Mouse (Mus musculus) embryonic facial prominence, embryonic 13.5 days (tissue): Measurements from ENCODE around the gene Itfg1. TPM values are rescaled to one million over a fixed set of nuclear protein-coding genes. Genes with fewer than 3 reads are reported as not detected.
A peak's percentile ranks its signal among the peaks of the same experiment; 100 is the strongest.
"Not testable (repeated sequence)": the region's sequence is repeated elsewhere in the genome, so short reads cannot be mapped to it uniquely, and the experiment has no call there.

Experiments
- ATAC-seq: fragments of 200-750 bp; cut with Nextera tagmentation; 2 replicates; pipeline ENCODE4 v1.8.0; 2017; ENCODE audit warnings: low read depth; ENCODE audit not compliant: insufficient number of reproducible peaks, insufficient read depth, low FRiP score, low TSS enrichment
- H3K27ac ChIP-seq: fragments of 300-500 bp; sonication (generic); 2 replicates; pipeline ENCODE4 v1.5.1; 2015; ENCODE audit warnings: moderate library complexity, mild to moderate bottlenecking, inconsistent platforms
- H3K27me3 ChIP-seq: fragments of 300-500 bp; sonication (generic); 2 replicates; pipeline ENCODE4 v1.6.1; 2015; ENCODE audit warnings: mild to moderate bottlenecking, inconsistent platforms
- H3K36me3 ChIP-seq: fragments of 300-500 bp; sonication (generic); 2 replicates; pipeline ENCODE4 v1.6.1; 2015; ENCODE audit warnings: mild to moderate bottlenecking, inconsistent platforms
- H3K4me1 ChIP-seq: fragments of 300-500 bp; sonication (generic); 2 replicates; pipeline ENCODE4 v1.6.1; 2015; ENCODE audit warnings: inconsistent platforms
- H3K4me2 ChIP-seq: fragments of 300-500 bp; sonication (generic); 2 replicates; pipeline ENCODE4 v1.6.1; 2015; ENCODE audit warnings: moderate library complexity, mild to moderate bottlenecking, inconsistent platforms
- H3K4me3 ChIP-seq: fragments of 300-500 bp; sonication (generic); 2 replicates; pipeline ENCODE4 v1.5.1; 2015; ENCODE audit warnings: mild to moderate bottlenecking, inconsistent platforms
- H3K9ac ChIP-seq: fragments of 300-500 bp; sonication (generic); 2 replicates; pipeline ENCODE4 v1.6.1; 2015; ENCODE audit warnings: mild to moderate bottlenecking, inconsistent platforms
- H3K9me3 ChIP-seq: fragments of 300-500 bp; sonication (generic); 2 replicates; pipeline ENCODE4 v1.6.1; 2016; ENCODE audit warnings: inconsistent platforms
- WGBS: fragments of 180-500 bp; shearing (Covaris S2); methylation state at CpG from one replicate; pipeline ENCODE4 v1.1.7; 2015; ENCODE audit warnings: mixed read lengths; 5-methylcytosine and 5-hydroxymethylcytosine counted together
- polyA plus RNA-seq: library from polyadenylated mRNA; unstranded; fragments of >200 nt; fragmentation: Nextera tagmentation; extraction: Ambion mirVana; gene quantifications from 2 replicates; pipeline ENCODE4 v1.2.1, GENCODE M21; 2015

Gene Itfg1
- polyA plus RNA-seq, 1 experiment from 2014 or later: 72.2 TPM

DNA sequence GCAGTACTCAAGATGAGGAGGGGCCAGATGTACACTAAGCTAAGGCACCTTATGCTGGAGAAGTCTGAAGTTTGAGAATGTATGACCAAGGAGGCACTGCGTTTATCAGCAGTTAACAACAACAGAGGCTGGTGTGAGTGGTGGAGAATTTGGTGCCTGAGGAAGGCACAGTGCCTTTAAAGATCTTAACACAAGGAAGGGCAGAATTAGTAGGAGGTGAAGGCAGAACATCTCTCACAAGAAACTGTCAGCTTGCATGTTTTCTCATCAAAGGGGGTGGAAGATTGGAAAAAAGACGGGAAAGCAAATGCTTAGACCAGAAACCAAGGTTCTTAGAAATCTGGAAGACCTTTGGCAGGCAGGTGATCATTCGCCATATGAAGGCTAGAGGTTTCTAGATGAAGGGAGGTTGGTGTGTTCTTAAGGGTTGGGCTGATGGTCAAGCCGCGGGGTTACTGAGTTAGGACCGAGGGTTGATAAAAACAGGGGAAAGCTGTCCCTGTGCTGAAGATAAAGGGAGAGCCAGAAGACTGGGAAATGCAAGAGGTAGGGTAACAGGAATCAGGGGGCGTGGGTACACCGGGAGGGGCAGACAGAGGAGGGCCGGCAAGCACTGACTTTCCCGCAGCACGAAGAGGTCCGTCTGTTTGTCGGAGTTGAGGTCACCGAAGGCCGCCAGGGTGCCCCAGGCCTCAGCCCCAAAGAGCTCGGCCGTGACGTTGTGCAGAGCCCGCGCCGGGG lies 635 bp downstream of the Itfg1 start:
- H3K4me3 ChIP-seq: peak overlapping the region; percentile 90

DNA sequence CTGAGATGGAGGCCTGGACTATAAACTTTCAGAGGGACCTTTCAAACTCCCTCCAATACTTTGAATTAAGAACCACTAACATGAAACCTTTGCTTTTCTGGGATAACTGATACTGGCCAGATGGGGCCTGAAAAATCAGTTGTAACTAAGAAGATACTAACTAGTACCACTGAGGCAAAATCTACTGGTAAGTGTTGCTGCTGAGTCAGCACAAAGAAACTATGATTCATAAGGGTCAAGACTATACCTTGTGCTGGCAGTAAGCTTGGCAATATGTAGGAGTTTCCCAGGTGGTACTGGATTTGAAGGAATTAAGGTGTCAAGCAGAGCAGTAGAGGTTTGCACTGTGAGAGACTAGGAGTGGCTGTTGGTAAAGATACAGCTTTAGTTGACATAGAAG lies 27.1 kb downstream of the Itfg1 start:
- H3K27ac ChIP-seq: no peak overlapping the region
- no peak for ATAC-seq
- H3K4me2 ChIP-seq: no peak overlapping the region
- H3K9me3 ChIP-seq: no peaks in the 10 kb centered on the region
- peaks cover 23% of the 10 kb centered on the region for H3K36me3 ChIP-seq
- H3K4me3 ChIP-seq: no peak overlapping the region
- no peaks in the 10 kb centered on the region for H3K27me3 ChIP-seq
- no peaks in the 10 kb centered on the region for H3K4me1 ChIP-seq
- no peak overlapping the region for H3K9ac ChIP-seq

More for the DNA sequence above, 635 bp downstream of the Itfg1 start:
- Histone ChIP-seq H3K9me3 (no peaks in the 10 kb centered on the region), H3K27ac (peak overlapping the region; percentile 95), H3K4me1 (peaks cover 12% of the 10 kb centered on the region), H3K36me3 (peaks cover 21% of the 10 kb centered on the region), H3K27me3 (no peaks in the 10 kb centered on the region), H3K4me2 (peak overlapping the region; percentile 81), H3K9ac (peak overlapping the region; percentile 94)
- WGBS: 2% methylated on average over 21 of the region's 21 CpGs
- no peak; the same call in 1 of the 2 replicates for ATAC-seq

DNA sequence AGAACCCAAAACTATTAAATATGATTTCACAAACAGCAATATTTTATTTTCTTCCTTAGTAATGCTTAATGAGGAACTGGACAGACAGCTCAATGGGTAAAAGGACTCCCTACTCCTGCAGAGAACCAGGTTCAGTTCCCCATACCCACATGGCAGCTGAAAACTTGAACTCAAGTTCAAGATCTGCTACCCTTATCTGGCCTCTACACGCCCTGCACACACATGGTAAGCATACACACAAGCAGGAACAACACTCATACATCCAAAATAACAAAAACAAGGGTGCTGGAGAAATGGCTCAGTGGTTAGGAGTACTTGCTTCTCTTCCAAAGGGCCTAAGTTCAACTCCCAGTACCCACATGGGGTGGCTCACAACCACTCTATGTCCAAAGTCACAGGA lies 39.3 kb downstream of the Itfg1 start:
- no peak for ATAC-seq
- WGBS: 89% methylated on average over 1 of the region's 1 CpGs
- H3K4me3 ChIP-seq: no peak overlapping the region

DNA sequence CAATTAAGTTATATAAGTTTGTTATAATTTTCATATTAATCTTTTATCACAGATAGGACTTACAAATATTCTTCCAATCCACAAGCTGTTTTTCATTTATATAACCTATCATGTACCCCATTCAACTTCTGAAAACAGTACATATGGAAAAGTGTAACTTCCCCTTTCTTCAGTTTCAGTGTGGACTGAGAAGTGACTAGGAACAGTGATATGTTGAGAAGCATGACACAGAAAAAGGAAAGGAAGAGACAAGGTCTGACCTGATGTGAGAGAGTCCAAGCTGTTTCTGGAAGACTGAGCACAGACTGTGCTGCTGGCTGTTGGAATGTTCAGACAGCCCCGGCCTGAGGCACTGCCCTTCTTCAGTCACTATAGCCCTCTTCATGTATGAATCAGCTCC lies 40.6 kb downstream of the Itfg1 start:
- H3K4me1 ChIP-seq: no peaks in the 10 kb centered on the region
- H3K4me2 ChIP-seq: no peak overlapping the region
- no peaks in the 10 kb centered on the region for H3K9me3 ChIP-seq
- H3K4me3 ChIP-seq: no peak overlapping the region
- H3K9ac ChIP-seq: no peak overlapping the region
- no peak for ATAC-seq
- WGBS: 94% methylated on average over 1 of the region's 1 CpGs
- no peak overlapping the region for H3K27ac ChIP-seq
- peaks cover 14% of the 10 kb centered on the region for H3K36me3 ChIP-seq
- no peaks in the 10 kb centered on the region for H3K27me3 ChIP-seq

More for the DNA sequence above, 39.3 kb downstream of the Itfg1 start:
- no peaks in the 10 kb centered on the region for H3K9me3 ChIP-seq
- H3K4me1 ChIP-seq: no peaks in the 10 kb centered on the region
- H3K9ac ChIP-seq: no peak overlapping the region
- H3K4me2 ChIP-seq: no peak overlapping the region
- H3K36me3 ChIP-seq: peaks cover 10% of the 10 kb centered on the region
- no peaks in the 10 kb centered on the region for H3K27me3 ChIP-seq
- H3K27ac ChIP-seq: no peak overlapping the region

DNA sequence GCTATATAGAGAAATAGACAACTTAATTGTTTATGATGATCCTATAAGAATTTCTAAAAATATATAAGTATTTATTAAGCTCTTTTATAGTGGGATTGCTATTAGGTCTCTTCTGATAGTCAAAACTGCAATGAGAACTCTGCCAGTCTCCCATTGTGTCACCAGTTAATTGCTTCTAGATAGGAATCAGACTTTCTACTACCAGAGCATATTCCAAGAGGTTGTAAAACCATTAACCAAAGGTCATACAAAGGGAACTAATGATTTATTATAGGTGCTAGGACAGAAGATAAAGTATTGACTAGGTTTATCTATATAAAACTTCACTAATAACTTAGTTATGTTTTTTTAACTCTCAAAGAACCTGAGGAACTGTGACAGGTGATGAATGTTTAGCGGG lies 44.3 kb downstream of the Itfg1 start:
- not testable (repeated sequence) for ATAC-seq, H3K27ac ChIP-seq
- 98% methylated on average over 1 of the region's 1 CpGs for WGBS

DNA sequence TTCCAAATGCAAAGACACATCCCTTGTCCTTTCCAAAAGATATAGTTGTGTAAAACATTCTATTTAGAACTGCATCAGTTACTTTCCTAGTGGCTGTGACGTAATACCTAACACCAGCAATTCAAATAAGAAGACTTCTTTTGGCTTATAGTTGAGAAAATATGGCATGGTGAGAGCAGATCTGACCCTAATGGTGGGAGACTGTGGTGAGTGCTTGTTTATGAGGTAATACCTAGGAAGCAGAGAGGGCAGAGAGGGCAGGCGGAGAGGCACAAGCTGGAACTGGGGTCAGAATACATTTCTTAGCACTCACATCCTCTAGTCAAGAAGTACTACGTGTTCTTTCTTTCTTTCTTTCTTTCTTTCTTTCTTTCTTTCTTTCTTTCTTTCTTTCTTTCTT lies 52.4 kb downstream of the Itfg1 start:
- WGBS: 92% methylated on average over 3 of the region's 3 CpGs
- H3K9me3 ChIP-seq: no peaks in the 10 kb centered on the region
- no peak overlapping the region for H3K27ac ChIP-seq
- ATAC-seq: no peak
- no peak overlapping the region for H3K9ac ChIP-seq
- no peaks in the 10 kb centered on the region for H3K27me3 ChIP-seq
- no peak overlapping the region for H3K4me2 ChIP-seq
- H3K4me1 ChIP-seq: no peaks in the 10 kb centered on the region
- 0 out of 2 replicates have a peak, but pooled peaks cover 6% of the 10 kb centered on the region for H3K36me3 ChIP-seq
- H3K4me3 ChIP-seq: no peak overlapping the region

More for the DNA sequence above, 44.3 kb downstream of the Itfg1 start:
- peaks cover 22% of the 10 kb centered on the region for H3K36me3 ChIP-seq
- H3K9me3 ChIP-seq, H3K9ac ChIP-seq, H3K4me1 ChIP-seq, H3K4me3 ChIP-seq, H3K4me2 ChIP-seq, H3K27me3 ChIP-seq: not testable (repeated sequence)

DNA sequence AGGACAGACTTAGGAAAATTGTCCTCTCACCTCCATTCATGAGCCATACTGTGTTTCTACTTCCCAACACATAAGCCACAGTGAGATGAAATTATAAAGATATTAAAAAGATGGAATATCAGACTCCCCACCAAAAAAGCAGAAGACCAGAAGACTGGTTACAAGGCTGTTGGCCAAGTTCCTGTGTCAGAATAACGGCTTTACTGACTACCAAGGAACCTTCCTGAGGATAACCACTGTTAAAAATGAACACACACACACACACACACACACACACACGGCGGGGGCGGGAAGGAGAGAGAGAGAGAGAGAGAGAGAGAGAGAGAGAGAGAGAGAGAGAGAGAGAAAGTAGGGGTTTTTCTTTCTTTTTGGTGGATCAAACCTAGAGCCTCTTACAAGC lies 52.8 kb downstream of the Itfg1 start:
- Histone ChIP-seq H3K4me3 (no peak overlapping the region), H3K4me2 (no peak overlapping the region), H3K4me1 (no peaks in the 10 kb centered on the region), H3K36me3 (0 out of 2 replicates have a peak, but pooled peaks cover 1% of the 10 kb centered on the region), H3K27me3 (no peaks in the 10 kb centered on the region), H3K9ac (no peak overlapping the region), H3K27ac (no peak overlapping the region), H3K9me3 (no peaks in the 10 kb centered on the region)
- no peak for ATAC-seq
- 92% methylated on average over 2 of the region's 4 CpGs for WGBS

DNA sequence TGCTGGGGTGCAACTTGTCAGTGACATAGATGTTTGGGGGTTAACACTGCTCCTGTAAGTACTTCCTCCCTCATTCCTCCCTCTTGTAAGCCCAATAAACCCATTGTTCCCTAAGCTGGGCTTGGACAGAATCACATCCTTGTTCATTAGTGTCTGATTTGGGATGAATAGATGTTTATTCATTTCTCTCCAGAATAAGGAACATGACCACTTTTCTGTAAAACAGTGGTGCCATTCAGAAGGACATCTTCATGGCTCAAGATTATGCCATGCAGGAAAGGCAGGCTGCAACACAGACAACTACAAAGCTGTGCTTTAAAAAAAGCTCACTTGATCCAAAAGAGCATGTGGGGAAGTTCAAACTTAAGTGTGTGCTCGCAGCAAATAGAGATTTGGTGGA lies 55.2 kb downstream of the Itfg1 start:
- Histone ChIP-seq H3K4me3 (no peak overlapping the region), H3K27ac (no peak overlapping the region), H3K9ac (no peak overlapping the region), H3K4me1 (no peaks in the 10 kb centered on the region), H3K27me3 (no peaks in the 10 kb centered on the region), H3K9me3 (no peaks in the 10 kb centered on the region), H3K4me2 (no peak overlapping the region), H3K36me3 (no peaks in the 10 kb centered on the region)
- WGBS: 57% methylated on average over 1 of the region's 1 CpGs
- no peak for ATAC-seq

DNA sequence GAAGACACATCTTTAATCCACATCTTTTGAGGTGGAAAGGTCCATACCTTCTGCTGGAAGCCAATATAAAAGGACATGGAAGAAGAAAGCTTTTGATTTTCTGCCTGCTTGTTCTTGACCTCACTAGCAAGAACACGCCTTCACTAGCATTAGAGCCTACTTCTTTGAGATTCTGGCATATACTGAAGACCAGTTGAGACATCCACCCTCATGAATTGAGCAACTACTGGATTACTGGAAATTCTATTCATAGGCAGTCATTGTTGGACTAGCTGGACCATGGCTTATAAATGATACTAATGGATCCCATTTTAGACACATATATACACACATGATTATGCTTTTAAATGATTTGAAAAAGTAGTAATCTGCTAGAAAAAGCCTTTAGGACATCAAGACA lies 56.9 kb downstream of the Itfg1 start:
- Histone ChIP-seq H3K4me2 (no peak overlapping the region), H3K27ac (no peak overlapping the region), H3K4me3 (no peak overlapping the region), H3K4me1 (no peaks in the 10 kb centered on the region), H3K9me3 (no peaks in the 10 kb centered on the region), H3K27me3 (no peaks in the 10 kb centered on the region), H3K9ac (no peak overlapping the region), H3K36me3 (peaks cover 3% of the 10 kb centered on the region; the same call in 1 of the 2 replicates)
- 91% methylated on average over 1 of the region's 1 CpGs for WGBS
- no peak for ATAC-seq

DNA sequence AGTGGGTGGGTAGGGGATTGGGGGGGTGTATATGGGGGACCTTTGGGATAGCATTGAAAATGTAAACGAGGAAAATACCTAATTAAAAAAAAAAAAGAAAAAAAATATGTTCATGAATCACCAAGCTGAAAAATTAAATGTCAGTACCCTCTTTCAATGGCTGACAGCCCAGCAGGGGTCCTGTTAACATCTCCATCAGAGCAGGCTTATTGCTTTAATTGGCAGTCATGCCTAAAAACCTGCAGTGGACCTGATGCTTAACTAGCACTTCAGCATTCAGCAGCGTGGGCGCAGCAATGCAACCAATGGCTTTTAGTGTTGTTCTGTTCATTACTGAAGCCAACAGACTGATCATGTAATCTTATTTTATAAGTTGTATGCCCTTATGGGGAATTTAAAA lies 60.6 kb downstream of the Itfg1 start:
- H3K9me3 ChIP-seq: no peaks in the 10 kb centered on the region
- peaks cover 7% of the 10 kb centered on the region; the same call in 1 of the 2 replicates for H3K36me3 ChIP-seq
- 88% methylated on average over 3 of the region's 3 CpGs for WGBS
- no peaks in the 10 kb centered on the region for H3K27me3 ChIP-seq
- no peak overlapping the region for H3K9ac ChIP-seq
- no peak overlapping the region for H3K27ac ChIP-seq
- no peak for ATAC-seq
- H3K4me1 ChIP-seq: no peaks in the 10 kb centered on the region
- H3K4me2 ChIP-seq: no peak overlapping the region
- no peak overlapping the region for H3K4me3 ChIP-seq

DNA sequence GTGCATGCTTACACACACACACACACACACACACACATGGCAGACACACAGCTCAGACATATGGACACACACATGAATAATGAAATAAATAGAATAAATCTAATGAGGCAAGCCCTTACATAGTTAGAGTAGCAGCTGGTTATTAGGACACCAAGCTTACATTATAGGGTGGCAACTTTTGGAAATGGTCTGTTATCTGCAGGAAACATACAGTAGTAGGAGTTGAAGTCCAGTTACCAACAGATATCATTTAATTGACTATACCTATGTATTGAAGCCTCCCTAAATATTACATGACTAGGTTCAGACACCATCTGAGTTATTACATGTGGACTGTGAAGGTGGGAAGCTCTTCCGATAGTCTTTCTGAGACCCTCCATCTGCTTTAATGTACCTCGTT lies 95.7 kb downstream of the Itfg1 start:
- Histone ChIP-seq H3K4me3 (no peak overlapping the region), H3K9me3 (no peaks in the 10 kb centered on the region), H3K27ac (no peak overlapping the region), H3K4me1 (no peaks in the 10 kb centered on the region), H3K4me2 (no peak overlapping the region), H3K27me3 (no peaks in the 10 kb centered on the region), H3K9ac (no peak overlapping the region), H3K36me3 (peaks cover 9% of the 10 kb centered on the region; the same call in 1 of the 2 replicates)
- 90% methylated on average over 2 of the region's 2 CpGs for WGBS
- no peak for ATAC-seq

DNA sequence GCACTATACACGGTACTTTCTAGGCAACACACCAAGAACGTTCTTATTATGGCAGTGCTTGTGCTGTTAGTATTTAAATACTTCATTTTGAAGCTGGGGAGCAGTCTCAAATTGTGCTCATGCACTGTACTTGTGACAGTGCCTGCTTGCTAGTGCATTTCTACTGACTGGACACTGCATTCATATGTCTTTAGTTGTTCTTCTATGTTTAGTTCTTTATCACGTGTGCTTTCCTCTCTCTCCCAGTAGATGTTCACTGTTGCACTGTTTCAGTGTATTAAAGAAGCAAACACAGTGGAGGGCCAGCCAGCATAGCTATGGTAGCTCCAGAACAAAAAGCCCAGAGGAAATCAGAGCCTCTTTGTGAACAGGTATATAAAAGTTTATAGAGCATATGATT lies 110.2 kb downstream of the Itfg1 start:
- Histone ChIP-seq H3K9me3 (no peaks in the 10 kb centered on the region), H3K9ac (no peak overlapping the region), H3K36me3 (peaks cover 18% of the 10 kb centered on the region), H3K4me2 (no peak overlapping the region), H3K27ac (no peak overlapping the region), H3K27me3 (no peaks in the 10 kb centered on the region), H3K4me1 (no peaks in the 10 kb centered on the region), H3K4me3 (no peak overlapping the region)
- 90% methylated on average over 3 of the region's 3 CpGs for WGBS
- ATAC-seq: no peak
